Mouse (Mus musculus): ENCODE measurements at regions not wholly inside any gene's neighbourhood (a gene's known extent, or its start where the extent isn't known, plus 50 kb on each side); places are given as distances from the start of the nearest gene placed in this dataset.

GRCm38 (mm10) chr11:26881635-26882034 lies 287.8 kb upstream of the Vrk2 start:
- no peak for DNase-seq (ENCODE audit: low spot score in 2 of 2)
